Mouse (Mus musculus): Measurements from ENCODE around the gene Dab2ip.

The Dab2ip gene

DNA sequence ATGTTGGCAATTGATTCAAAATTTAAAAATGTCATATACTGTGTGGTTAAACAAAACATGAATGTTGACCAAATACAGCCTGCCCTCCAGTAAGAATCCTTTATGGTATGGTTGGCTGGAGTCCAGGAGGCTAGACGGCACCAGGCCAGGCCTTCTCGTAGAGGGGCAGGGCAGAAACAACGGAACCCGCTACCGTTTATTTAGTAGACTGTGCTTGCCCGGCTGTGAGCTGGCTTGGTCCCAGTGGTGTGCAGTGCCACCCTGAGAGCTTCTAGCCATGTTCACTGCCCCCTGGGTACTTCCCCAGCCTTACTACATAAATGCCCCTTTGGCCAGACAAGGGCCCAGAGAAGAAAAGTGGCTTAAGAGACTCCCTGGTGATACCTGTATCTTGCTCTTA lies 122.8 kb downstream of the Dab2ip start:
- DNase-seq (ENCODE audit: low spot score in 2 of 2) = no peak

DNA sequence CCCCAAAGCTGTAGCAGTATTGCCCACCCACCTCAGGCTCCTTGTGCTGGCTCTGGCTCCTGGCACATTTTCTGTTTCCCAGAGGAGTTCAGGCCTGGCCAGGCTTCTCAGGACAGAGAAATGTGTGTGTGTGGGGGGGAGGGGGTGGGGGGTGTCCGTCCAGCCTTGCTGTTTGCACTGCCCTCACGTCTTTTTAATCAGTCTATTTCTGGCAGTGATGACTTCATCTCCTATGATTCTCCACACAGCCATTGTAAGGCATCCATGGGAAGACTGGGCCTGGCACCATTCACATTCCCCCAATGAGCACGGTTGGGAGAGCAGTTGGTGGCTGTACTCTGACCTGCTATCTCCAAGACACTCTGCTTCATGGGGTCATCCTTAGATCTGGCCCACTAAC lies 125.9 kb downstream of the Dab2ip start:
- no peak for DNase-seq (ENCODE audit: low spot score in 2 of 2)

DNA sequence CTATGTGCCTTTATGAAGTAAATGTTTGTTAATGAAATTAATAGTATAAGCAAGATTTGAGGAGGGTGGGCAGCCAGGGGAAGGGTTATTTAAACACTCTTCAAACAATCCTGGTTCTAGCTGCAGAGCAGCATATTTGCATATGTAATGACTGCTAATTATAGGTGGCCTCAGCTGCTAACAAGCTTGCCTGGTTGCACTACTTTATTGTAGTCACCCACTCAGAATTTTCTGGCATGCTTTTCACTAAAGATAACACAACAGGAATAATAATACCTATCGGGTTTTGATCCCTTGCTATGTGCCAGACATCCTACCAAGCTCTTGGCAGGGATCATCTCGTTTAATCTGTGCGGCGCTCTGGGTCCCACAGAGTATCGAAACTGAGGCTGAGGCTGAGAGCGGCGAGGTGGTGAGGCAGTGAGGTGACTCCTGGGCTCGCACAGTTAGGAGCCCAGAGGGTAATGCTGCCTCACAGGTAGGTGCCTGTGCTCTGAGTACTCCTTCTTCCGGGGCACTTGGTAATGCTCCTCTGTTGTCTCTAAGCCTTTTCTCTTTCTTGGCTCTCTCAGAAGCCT lies 126.8 kb downstream of the Dab2ip start:
- DNase-seq (ENCODE audit: low spot score in 2 of 2) = peak in 1 of 2 experiments; percentile 10

DNA sequence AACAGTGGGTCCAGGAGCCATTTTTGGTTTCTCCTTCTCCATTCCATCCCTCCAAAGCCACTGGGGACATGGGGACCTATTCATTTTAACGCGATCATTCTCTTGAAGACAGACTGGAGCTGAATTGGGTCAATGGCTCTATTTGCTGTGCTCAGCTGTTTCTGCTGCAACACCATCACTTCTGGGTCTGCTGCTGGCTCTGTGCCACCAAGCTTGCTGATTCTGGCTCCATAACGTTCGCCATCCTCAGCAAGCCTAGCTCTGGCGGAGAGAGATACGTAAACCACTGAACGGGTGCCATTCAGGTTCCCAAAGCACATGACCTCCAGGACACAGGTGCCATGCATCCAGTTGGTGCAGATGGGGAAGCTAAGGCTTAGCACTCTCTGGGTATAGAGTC lies 128.0 kb downstream of the Dab2ip start:
- no peak for DNase-seq (ENCODE audit: low spot score in 2 of 2)

DNA sequence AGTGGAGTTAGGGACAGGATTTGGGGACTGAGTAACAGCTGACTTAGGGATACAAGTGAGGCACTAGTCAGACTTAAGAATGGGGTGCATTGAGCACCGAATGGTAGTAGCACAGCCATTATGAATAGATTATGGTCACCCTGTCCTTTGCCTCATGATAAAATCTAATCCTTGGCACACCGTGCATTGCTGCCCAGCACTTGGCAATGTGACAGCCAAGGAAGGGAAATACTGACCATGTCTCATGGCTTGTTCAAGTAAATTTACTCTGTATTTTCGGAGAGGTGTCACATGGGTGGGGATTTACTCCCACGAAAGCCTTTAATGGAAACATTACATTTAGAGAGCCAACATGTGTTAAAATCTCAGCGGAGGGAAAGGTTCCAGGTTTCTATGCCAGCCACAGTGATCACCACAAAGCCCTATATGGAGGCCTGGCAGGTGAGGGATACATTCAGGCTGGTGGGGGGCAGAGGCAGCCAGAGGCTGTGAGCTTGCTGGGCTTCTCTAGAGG lies 129.5 kb downstream of the Dab2ip start:
- DNase-seq (ENCODE audit: low spot score in 2 of 2) = no peak

DNA sequence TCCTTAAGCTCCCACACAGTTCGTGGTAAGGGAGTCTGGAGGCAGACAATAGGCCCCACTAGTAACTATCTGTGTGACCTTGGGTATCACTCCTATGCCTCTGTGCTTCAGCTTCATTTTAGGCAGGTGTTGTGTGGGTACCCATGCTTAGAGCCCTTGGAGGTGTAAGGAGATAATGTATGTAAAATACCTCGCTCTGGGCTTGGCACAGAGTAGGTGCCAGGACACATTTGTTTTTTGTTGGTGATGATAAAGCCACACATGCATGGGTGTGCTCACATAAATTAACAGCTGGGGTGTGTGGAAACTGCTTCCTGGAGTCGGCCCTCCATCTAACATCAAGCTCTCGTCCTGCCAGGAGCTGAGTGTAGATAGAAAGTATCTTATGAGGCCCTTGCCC lies 130.1 kb downstream of the Dab2ip start:
- DNase-seq (ENCODE audit: low spot score in 2 of 2) = no peak

DNA sequence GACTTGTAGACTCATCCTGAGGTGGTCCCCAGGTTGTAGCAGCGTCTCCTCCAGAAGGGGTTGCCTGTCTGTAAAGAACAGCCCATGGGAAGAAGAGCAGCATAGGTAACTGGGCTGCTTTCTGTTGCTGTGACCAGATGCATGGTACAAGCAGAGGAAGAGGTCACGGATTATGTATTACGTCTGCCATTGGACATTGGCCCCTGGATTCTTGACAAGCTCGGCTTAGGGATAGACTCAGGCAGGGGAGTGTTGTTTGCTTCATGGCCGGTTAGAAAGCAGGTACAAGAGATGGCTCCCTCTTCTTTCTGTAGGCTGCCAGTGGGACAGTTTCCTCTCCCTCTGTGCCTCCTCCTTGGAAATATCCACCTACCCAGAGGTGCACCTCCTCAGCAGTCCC lies 130.5 kb downstream of the Dab2ip start:
- DNase-seq (ENCODE audit: low spot score in 2 of 2) = no peak

DNA sequence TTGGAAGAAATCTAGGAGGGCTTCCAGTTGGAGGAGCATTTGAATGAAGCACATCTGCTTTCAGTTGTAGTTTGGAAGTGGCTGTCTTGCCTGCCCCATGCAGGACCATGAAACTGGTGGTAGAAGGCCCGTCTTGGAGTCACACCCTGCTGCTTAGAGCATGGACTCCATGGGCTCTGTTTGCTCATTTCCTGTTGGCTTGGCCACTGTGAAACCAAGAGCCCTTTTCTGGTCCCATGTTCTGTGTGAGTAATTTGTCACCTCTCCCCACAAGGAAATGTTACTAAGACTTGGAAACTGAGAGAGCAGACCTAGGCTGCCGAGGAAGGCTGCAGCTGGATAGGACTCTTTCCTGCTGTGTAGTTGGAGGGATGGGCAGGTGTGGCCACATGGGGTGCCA lies 131.8 kb downstream of the Dab2ip start:
- DNase-seq (ENCODE audit: low spot score in 2 of 2) = no peak

DNA sequence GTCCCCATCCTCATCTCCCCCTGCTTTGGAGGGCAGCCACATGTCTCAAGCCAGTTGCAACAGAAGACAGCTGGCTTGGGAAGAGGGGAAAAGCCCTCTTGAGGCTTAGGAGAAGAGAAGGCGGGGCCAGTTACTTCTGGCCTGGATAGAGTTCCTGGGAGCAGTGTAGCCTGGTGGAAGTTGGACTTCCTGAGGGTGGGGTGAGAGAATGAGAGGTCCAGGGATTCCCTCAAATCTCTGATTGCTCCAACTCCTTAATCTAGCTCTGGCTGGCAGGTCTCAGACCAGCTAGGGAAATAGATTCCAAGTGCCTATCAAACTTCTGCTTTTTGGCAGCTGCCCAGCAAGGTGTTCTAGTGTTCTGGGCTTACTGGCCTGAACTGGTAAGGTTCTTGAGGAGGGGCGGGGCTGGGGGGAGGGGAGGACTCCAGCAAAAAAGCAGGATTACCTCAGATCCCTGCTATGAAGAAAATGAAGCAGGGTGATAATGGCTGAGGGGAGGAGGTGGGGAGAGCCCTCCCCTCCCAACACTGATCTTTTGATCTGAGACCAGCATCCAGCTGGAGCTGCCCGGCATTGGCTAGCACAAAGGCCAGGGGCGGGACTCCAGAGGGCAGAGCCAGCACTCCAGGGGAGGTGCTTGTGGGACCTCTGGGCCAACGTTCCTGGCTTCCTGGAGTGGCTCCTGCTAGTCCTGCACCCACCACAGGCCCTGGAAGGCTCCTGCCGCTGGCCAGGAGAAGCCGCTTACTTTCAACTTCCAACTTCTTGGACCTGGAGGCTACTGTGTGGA lies 133.4 kb downstream of the Dab2ip start:
- peak in 1 of 2 experiments; percentile 6 for DNase-seq (ENCODE audit: low spot score in 2 of 2)

DNA sequence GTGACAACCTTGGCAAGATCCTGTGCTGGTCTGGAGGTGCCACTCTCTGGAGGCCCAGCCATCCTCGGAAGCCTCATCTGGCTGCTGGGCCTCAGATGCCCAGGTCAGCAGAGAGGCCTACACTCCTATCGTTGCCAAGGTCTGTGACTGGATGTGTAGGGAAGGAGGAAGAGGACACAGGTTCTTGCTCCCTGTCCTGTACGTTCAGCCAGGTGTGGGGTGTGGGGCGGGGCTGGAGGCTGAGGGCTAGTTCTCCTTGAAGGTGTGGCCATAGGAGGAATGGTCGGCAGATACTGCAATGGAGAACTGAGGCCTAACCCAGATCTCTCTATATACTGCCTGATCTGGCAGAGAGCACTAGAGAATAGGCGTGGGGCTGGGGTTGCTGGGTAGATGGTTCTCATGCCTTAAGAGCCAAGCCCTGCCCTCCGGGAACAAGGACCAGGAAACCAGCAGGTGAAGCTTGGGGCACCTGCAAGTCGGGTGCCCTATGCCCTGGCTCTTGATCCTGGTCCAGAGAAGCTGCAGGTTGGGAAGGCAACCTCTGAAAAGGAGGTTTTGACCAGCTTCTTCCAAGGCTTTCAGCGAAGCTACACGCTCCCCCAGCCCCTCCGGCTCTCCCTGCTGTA lies 134.3 kb downstream of the Dab2ip start:
- no peak for DNase-seq (ENCODE audit: low spot score in 2 of 2)

DNA sequence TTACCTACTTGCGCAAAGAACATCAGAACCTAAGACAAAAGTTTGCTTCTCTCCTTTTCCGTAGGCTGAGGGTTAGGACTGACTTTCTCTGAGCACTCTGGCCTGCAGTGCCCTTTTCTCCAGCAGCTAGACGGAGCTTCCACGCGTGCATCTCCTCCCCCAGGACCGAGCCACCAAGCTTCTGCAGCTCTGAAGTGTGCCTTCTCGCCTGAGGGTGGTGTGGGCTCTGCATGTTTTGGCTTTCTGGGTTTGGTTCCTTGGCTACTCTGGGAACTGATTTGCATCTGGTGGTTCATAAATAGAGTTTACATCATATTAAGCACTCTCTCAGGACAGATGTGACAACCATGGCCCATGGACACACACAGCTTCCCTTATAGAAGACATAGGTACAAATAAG lies 135.0 kb downstream of the Dab2ip start:
- no peak for DNase-seq (ENCODE audit: low spot score in 2 of 2)

DNA sequence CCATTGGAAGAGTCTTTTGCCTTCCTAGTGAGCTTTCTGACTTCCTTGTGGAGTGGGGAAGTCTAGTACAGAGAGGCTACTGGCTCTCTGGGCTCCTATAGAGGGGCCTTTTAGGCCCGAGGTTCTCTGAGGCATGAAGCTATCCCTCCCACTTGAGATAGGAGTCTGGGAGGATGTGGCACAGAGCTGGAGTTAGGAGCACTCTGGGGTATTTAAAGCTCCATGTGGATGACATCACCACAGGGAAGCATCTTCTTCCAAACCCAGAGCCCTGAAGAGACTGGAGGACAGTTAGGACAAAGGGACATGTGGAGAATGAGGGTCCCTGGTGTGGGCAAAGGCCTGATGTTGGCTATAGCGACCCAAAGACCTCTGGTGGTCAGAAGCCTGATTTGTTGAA lies 136.0 kb downstream of the Dab2ip start:
- no peak for DNase-seq (ENCODE audit: low spot score in 2 of 2)

DNA sequence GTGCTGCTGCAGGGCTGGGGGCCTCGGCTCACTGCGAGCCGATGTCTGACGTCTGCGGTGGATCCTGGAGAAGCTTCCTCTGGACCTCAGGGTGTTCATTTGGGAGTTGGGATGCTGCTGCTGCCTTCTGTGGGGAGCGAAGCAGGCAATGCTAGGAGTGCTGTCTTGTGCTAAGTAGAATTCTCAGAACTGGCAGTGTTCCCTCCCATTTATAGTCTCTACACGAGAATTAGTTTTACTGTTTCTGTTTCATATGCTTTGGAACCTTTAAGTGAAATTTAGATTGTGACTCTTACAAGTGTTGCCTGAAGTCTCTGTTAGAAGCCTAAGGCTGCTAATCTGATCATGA lies 138.1 kb downstream of the Dab2ip start:
- no peak for DNase-seq (ENCODE audit: low spot score in 2 of 2)

DNA sequence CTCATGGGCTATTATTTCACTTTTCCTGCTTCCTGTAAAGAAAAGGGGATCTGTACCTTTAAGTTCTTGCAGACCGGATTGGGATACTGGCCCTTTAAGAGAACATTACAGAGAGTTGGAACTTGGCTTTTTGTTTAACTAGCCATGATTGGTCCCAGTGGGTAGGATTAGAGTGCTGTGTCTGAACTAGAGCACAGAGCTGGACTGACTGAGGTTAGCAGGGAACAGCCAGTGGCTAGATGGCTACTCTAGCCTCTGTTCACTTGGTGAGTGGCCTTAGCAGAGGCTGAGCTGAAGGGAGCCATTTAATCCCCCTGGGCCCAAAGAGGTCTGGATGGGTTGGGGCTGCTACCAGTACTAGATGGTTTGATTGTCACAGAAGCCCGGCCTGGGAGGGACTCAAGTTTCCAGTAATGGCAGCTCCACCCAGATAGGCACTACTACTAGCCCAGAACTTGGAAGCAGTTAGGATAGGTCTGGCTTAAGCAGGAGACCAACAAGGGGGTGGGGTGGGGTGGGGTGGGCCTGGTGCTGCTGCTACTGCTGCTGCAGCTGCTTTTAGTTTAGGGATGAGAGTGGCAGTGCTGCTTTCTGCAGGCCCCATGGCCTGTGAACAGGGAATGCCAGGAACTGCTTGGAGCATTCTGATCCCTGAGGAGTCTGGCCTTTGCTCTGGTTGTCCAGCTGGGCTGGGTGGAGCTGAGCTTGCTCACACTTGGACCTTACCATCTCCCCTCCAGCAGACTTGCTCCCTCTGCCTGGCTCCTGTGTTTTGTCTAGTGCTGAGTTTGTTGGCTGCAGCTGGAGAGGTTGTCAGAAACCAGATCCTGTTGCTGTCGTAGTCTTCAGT lies 138.7 kb downstream of the Dab2ip start:
- DNase-seq (ENCODE audit: low spot score in 2 of 2) = no peak

DNA sequence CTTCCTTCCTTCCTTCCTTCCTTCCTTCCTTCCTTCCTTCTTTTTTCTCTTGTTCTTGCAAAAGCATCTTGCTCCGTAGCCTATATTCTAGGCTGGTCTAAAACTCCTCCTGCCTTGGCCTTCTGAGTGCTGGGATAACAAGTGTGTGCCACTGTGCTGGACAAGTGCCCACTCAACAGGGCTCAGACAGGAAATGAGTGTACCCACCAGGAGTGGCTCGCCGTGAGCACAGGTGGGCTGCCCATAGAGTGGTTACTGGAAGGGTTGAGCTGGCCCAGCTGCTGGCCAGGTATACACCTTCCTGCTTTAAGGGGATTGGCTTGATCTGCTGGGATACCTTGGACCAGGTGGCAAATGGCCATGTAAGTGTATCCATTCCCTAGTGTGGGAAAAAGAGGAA lies 139.7 kb downstream of the Dab2ip start:
- no peak for DNase-seq (ENCODE audit: low spot score in 2 of 2)

DNA sequence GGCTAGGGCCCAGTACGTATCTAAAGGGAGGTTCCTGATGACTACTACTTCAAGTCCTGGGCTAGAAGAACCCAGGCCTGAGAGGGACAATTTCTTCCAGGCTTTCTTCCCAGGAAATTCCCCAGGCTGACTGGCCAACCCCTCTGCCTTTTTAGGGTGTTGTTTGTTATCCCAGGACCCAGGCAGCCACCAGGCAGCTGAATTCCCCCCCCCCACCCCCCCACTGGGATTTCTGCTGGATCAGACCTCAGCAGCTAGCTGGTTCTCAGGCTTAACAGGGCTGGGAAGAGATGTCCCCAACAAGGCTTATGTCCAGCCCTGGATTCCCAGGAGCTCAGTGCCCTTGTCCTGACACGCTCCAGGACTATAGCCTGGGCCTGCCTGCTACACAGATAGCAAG lies 142.9 kb downstream of the Dab2ip start:
- DNase-seq (ENCODE audit: low spot score in 2 of 2) = no peak

DNA sequence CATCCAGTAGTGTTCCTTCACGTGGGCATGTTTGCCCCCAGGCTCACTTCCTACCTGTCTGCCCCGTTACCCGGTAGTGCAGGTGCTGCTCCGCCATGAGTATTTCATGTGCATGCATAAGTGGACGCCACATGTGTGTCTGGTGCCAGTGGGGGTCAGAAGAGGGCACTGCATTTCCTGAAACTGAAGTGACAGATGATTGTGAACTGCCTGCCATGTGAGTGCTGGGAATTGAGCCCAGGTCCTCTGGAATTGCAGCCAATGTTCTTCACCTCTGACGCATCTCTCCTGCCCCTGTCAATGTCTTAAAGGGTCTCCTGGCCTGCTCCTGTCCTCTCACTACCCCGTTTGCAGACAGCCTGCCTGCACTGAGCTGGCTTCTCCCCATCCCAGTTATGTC lies 143.9 kb downstream of the Dab2ip start:
- DNase-seq (ENCODE audit: low spot score in 2 of 2) = no peak

DNA sequence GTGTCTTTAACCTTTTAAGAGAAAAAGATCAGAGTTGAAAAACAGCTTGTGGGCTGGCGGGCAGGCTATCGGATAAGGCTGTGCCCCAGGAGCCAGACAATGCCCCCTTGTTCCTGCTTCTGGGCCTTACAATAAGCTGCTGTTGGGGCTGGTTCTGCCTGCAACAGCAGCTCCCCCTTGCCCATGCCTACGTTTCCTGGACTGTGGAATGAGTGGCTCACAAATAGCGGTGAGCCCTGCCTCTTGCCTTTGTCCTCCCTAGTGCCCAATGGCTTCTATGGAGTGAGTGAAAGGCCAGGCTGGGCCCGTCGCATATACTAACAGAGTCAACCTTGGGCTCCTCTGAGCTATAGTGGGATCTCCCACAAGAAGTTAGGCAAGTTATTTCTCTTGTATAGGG lies 144.5 kb downstream of the Dab2ip start:
- no peak for DNase-seq (ENCODE audit: low spot score in 2 of 2)

DNA sequence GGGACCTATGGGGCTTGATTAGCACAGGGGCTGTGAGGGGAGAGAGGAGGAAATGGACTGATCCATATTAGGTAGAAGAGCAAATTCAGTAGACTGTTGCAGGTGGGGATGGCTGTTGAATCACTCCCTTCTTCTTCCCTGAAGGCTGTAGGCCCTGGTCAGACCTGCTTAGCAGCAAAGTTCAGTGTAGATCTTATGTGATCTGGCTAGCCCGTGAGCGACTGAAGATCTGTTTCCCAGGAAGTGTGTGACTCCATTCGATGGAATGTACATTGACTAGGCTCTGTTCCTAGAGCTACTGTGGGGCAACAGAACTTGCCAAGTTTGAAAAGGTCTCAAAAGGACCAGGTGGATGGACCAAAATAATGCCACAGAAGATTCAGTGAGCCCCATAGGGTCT lies 145.2 kb downstream of the Dab2ip start:
- DNase-seq (ENCODE audit: low spot score in 2 of 2) = no peak

DNA sequence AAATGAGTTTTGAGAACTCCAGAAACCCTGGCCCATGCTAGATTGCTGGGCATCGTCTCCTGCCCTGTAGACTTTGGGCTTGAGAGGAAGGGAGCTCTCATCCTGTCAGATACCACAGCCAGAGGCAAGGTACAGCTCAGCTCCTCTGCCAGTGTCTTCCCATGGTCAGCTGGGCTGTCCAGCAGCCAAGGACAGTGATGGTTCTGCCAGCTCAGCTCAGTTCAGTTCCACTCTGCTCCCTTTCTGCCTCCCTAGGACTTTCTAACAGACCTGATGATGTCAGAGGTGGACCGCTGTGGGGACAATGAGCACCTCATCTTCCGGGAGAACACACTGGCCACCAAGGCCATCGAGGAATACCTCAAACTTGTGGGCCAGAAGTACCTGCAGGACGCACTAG lies 154.5 kb downstream of the Dab2ip start:
- no peak for DNase-seq (ENCODE audit: low spot score in 2 of 2)

DNA sequence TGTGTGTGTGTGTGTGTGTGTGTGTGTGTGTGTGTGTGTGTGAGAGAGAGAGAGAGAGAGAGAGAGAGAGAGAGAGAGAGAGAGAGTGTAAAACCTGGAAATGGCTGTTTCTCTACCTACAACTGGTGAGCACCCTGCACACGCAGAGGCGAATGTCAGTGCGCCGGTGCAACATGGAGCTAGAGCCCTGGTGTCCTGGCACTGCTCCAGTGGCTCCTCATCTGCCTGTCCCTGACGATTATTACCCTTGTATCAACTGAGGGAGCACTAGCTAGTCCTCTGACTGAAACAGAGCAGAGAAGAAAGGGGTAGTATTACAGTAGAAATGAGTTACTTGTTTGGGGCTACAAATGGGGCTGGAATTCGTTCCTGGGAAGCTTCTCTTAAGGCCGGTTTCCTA lies 155.4 kb downstream of the Dab2ip start:
- DNase-seq (ENCODE audit: low spot score in 2 of 2) = no peak

DNA sequence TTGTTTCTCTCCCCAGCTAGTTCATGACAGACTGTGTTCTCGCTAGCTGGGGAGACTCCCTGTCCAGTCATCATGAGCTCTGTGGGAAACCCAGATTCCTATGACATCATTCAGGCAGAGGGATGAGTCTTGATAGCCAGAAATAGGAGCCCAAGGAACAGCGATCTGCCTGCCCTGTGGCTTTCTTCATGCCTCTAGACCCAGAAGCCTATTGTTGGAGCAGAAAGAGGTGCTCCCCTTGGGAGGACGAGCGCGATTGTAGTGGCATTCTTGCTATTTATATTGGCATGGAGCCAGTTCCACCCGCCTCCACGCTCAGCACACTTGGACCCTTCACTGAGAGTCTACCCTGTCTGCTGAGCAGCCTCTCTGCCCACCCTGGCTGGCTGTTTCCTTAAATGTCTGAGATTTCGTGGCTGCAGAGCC lies 156.7 kb downstream of the Dab2ip start:
- no peak for DNase-seq (ENCODE audit: low spot score in 2 of 2)
